Mouse (Mus musculus) v-Abl transformed pro-B cells (cell line): Measurements from ENCODE around the gene Flii.

Experiments
- in situ Hi-C, 2 experiments: fragments of 400-800 bp; cut with MboI; formaldehyde crosslinking; loops; one replicate each; pipeline ENCODE4 v1.15.1; 2025; ENCODE audit not compliant: unreplicated experiment in 2 of 2

The Flii gene

DNA sequence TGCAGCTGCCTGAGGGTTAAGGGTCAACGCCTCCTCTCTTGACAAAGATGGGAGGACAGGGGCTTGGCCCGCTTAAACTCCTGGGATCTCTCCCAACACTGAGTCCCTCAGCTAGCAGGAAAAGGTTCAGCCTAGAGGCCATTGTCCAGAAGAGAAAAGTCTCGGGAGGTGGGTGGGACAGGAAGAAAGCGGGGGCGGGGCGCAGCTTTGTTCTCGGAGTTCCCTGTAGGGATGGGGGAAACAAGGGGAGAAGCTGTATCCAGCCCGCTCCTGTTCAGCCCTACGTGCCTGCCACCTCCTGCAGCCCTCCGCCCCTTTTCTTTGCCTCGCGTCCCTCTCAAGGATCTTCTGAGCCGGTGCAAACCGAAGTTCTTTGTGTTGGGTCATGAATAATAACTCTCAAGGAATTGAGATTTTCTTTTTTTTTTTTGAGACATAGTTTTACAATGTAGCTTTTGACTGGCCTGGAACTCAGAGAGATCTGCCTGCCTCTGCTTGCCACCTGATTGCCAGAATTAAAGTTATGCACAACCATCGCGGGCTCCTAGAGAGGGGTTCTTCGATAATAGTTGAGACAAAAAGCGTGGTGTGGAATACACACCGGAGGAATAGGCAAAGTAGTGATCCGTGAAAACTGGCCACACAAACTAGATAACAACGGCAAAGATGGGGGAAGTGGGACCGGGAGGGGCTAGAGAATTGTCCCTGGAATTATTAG, 28.1 kb downstream of the Flii start:
- in situ Hi-C loops, result loop anchor here (5.0 to 25.0 kb wide), 7 partner anchors 78 to 393 kb away; partner anchors contain the start of genes Alkbh5 (in 1 of the 2), Smcr8 (in 1 of the 2), Tmem11 (in 1 of the 2) and Top3a (in 1 of the 2)

DNA sequence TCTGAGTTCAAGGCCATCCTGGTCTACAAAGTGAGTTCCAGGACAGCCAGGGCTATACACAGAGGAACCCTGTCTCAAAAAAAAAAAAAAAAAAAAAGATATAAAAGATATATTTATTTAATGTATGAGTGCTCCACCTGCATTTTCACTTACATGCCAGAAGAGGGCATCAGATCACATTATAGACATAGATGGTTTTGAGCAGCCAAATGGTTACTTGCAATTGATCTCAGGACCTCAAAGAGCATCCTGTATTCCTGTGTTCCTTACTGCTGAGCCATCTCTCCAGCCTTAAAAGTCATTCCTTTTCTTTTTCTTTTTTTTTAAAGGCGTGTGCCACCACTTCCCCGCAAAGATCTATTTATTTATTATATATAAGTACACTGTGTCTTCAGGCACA, 29.5 kb downstream of the Flii start:
- in situ Hi-C loops, result loop anchor here (5.0 to 25.0 kb wide), 7 partner anchors 80 to 395 kb away; partner anchors contain the start of genes Alkbh5 (in 1 of the 2), Smcr8 (in 1 of the 2), Tmem11 (in 1 of the 2) and Top3a (in 1 of the 2)

DNA sequence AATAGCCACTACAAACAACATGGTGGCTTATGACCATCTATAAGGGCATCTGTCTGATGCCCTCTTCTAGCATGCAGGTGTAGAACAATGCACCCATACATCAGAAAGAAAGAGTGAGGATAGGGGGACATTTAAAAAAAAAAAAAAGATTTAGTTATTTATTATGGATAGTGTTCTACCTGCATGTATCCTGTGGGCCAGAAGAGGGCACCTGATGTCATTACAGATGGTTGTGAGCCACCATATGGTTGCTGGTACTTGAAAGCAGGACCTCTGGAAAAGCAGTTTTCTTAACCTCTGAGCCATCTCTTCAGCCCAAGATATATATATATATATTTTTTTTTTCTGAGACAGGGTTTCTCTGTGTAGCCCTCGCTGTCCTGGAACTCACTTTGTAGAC, 30.9 kb downstream of the Flii start:
- in situ Hi-C loops, result loop anchor here (5.0 to 25.0 kb wide), 7 partner anchors 81 to 396 kb away; partner anchors contain the start of genes Alkbh5 (in 1 of the 2), Smcr8 (in 1 of the 2), Tmem11 (in 1 of the 2) and Top3a (in 1 of the 2)
